Mouse (Mus musculus) intestine, embryonic 14.5 days (tissue): ENCODE measurements around the gene Zfp655. TPM values are rescaled to one million over a fixed set of nuclear protein-coding genes. Genes with fewer than 3 reads are reported as not detected.
"Not testable (repeated sequence)": the region's sequence is repeated elsewhere in the genome, so short reads cannot be mapped to it uniquely, and the experiment has no call there.

Experiments
- ATAC-seq: fragments of 200-750 bp; cut with Nextera tagmentation; replicated peaks from 2 replicates; pipeline ENCODE4 v1.8.0; 2017; ENCODE audit warnings: low read depth, moderate number of reproducible peaks, moderate TSS enrichment, moderate library complexity; ENCODE audit not compliant: low FRiP score, low TSS enrichment
- DNase-seq: peaks from one replicate; pipeline ENCODE4 v3.0.0-alpha.2; 2018; ENCODE audit warnings: low spot score
- H3K27ac ChIP-seq: fragments of 300-500 bp; sonication (generic); 2 replicates; pipeline ENCODE4 v1.5.1; 2014; ENCODE audit warnings: low read depth, mild to moderate bottlenecking, control low read depth
- H3K27me3 ChIP-seq: fragments of 300-500 bp; sonication (generic); replicated peaks from 2 replicates; pipeline ENCODE4 v1.6.1; 2014; ENCODE audit warnings: low read length, control low read depth; ENCODE audit not compliant: control insufficient read depth, insufficient read depth
- H3K36me3 ChIP-seq: fragments of 300-500 bp; sonication (generic); 2 replicates; pipeline ENCODE4 v1.6.1; 2014; ENCODE audit warnings: low read length, control low read depth; ENCODE audit not compliant: control insufficient read depth, insufficient read depth
- H3K4me1 ChIP-seq: fragments of 300-500 bp; sonication (generic); replicated peaks from 2 replicates; pipeline ENCODE4 v1.6.1; 2014; ENCODE audit warnings: low read length, control low read depth, mixed read lengths; ENCODE audit not compliant: control insufficient read depth, insufficient read depth
- H3K4me2 ChIP-seq: fragments of 300-500 bp; sonication (generic); 2 replicates; pipeline ENCODE4 v1.6.1; 2014; ENCODE audit warnings: low read length
- H3K4me3 ChIP-seq: fragments of 300-500 bp; sonication (generic); 2 replicates; pipeline ENCODE4 v1.5.1; 2014; ENCODE audit warnings: low read depth, low read length, control low read depth, mixed read lengths
- H3K9ac ChIP-seq: fragments of 300-500 bp; sonication (generic); 2 replicates; pipeline ENCODE4 v1.6.1; 2014; ENCODE audit warnings: mild to moderate bottlenecking, low read length
- H3K9me3 ChIP-seq: fragments of 300-500 bp; sonication (generic); 2 replicates; pipeline ENCODE4 v1.6.1; 2016; ENCODE audit warnings: low read length, control low read depth; ENCODE audit not compliant: control insufficient read depth
- WGBS: fragments of 180-500 bp; shearing (Covaris S2); extraction: QIAGEN DNeasy Blood & Tissue Kit; methylation state at CpG from one replicate; pipeline ENCODE4 v1.1.7; 2014; 5-methylcytosine and 5-hydroxymethylcytosine counted together
- polyA plus RNA-seq: library from polyadenylated mRNA; unstranded; fragments of >200 nt; fragmentation: Nextera tagmentation; extraction: Ambion mirVana; gene quantifications from 2 replicates; pipeline ENCODE4 v1.2.1, GENCODE M21; 2014

Zfp655 gene
- polyA plus RNA-seq, 1 experiment from 2014 or later = 35.9 TPM

DNA sequence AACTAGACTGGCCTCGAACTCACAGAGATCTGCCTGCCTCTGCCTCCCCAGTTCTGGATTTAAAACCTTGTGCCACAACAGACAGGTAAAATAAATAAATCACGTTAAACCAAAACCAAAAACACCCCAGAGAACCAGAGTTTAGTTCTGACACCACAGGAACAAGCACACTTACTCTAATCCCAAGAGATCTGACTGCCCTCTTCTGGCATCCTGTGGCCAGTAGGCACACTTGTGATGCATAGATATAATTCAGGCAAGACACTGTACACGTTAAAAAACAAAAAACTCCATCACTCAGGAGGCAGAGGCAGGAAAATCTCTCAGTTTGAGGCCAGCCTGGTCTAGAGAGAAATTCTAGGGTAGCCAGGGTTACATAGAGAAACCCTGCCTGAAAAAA, 29.1 kb upstream of the Zfp655 start:
- Histone ChIP-seq H3K9ac (no peak overlapping the region), H3K27me3 (no peaks in the 10 kb centered on the region), H3K9me3 (no peaks in the 10 kb centered on the region), H3K4me2 (no peak overlapping the region), H3K27ac (no peak overlapping the region), H3K4me3 (no peak overlapping the region), H3K4me1 (peaks cover 17% of the 10 kb centered on the region), H3K36me3 (peaks cover under 1% of the 10 kb centered on the region; the same call in 1 of the 2 replicates)
- ATAC-seq = no peak
- DNase-seq = no peak
- WGBS = 57% methylated on average over 3 of the region's 3 CpGs

DNA sequence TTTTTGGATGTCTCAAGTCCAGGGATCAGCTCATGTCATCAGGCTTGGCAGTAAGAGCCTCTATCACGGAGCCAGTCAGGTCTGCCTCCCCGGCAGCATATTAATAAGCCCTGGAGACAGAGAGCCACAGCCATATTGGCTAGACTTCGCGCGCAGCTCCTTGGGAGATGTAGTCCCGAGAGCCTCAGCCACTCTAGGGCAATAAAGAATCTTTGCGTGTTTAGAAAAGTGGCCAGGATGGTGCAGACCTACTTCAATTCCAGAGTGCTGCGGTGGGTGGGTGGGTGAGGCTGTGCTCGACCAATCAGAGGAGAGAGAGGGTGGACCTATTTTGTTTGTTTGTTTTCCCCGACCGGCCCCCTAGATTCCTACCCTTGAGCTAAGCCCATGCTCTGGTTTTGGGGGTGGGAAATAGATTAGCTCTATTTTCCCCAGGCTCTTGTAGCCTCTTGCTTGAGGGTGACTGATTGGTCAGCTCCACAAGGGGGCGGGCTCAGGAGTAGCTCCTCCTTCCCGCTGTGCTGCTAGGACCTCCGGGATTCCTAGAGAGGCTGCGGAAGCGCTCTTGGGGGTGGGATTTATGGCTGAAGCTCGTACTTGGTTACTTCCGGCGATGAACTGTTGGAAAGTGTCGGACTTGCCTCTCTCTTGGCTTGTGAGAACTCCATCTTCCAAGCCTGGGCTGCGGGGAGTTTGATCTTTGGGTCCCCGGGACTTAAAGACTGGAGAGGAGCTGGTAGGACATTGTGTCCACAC, 27.4 kb upstream of the Zfp655 start, which contains the start of gene Zkscan5:
Zkscan5 (plus strand) TSS at position 627 of the 756 bp plus-strand sequence.
- ATAC-seq (peak; percentile 96), DNase-seq (peak; percentile 97)
- under 1% methylated on average over 22 of the region's 22 CpGs for WGBS
- Histone ChIP-seq H3K9me3 (no peaks in the 10 kb centered on the region), H3K4me1 (peaks cover 17% of the 10 kb centered on the region), H3K36me3 (peaks cover 5% of the 10 kb centered on the region; the same call in 1 of the 2 replicates), H3K27ac (peak within 1 kb of the TSS; percentile 83), H3K27me3 (no peaks in the 10 kb centered on the region), H3K9ac (peak within 1 kb of the TSS; percentile 64), H3K4me2 (peak within 1 kb of the TSS; percentile 81), H3K4me3 (peak within 1 kb of the TSS; percentile 79)

DNA sequence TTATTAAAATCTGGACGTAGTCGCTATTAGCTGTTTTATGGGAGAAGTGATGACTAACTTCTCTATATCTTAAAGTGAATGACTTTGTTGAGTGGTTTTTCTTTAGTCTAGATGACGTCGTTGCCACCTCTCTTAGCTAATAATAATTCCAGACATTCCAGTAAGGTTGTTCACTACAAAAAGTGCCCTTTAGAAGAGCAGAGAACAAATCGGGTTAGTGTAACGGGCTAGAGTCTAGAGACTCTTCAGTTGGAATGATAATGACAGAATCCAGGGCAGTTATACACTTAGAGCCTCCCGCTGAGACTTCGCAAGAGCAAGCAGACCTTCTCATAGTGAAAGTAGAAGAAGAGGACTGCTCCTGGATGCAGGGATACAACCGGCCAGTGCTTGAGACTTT, 26.5 kb upstream of the Zfp655 start:
- H3K4me2 ChIP-seq = peak overlapping the region; percentile 81
- H3K9ac ChIP-seq = peak overlapping the region; percentile 64
- H3K27ac ChIP-seq = no peak overlapping the region
- no peaks in the 10 kb centered on the region for H3K9me3 ChIP-seq
- no peaks in the 10 kb centered on the region for H3K27me3 ChIP-seq
- H3K36me3 ChIP-seq = peaks cover 7% of the 10 kb centered on the region; the same call in 1 of the 2 replicates
- WGBS = 14% methylated on average over 9 of the region's 9 CpGs
- ATAC-seq = no peak
- DNase-seq = no peak
- peaks cover 17% of the 10 kb centered on the region for H3K4me1 ChIP-seq
- peak overlapping the region; percentile 79 for H3K4me3 ChIP-seq

DNA sequence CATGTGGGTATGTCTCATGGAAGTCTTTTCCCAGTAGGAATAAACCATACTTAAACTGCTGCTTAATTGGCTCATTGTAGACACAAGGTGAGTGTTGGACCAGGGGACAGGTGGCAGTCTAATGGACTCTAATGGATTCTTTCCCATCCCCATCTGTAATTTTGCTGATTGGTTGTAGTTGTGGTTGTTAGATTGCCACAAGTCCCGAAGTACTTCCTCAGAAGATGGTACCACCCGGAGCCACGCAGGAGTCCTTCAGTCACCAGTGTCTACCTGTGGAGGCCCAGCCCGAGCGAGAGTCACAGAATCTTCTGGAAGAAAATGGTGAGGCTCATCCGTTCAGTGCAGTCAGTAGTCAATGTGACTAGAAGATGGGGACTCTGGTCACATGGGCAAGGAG, 24.1 kb upstream of the Zfp655 start:
- H3K4me1 ChIP-seq = peaks cover 8% of the 10 kb centered on the region; the same call in 1 of the 2 replicates
- peaks cover 26% of the 10 kb centered on the region for H3K36me3 ChIP-seq
- H3K4me2 ChIP-seq = no peak overlapping the region
- ATAC-seq (no peak), DNase-seq (no peak)
- H3K9me3 ChIP-seq = no peaks in the 10 kb centered on the region
- H3K27ac ChIP-seq = no peak overlapping the region
- WGBS = 93% methylated on average over 6 of the region's 6 CpGs
- H3K27me3 ChIP-seq = no peaks in the 10 kb centered on the region
- H3K9ac ChIP-seq = no peak overlapping the region
- H3K4me3 ChIP-seq = no peak overlapping the region

DNA sequence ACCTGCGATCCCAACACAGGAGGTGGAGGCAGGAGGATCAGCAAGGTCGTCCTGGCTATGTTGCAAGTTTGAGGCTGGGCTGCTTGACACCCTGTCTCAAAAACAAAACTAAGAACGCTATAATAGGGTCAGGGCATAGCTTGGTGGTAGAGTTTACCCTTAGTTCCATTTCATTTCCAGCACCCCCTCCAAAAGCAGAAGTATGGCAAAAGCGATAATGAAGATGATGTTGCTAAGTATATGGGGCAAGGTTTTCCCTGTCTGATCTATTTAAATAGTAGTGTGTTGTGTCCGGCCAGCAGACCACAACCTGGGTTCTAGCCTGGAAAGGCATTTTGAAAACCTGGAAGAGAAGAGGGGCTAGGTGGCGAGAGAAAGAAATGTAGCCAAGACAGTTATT, 23.6 kb upstream of the Zfp655 start:
- Histone ChIP-seq H3K4me1 (peaks cover 8% of the 10 kb centered on the region; the same call in 1 of the 2 replicates), H3K27ac (no peak overlapping the region), H3K27me3 (no peaks in the 10 kb centered on the region), H3K9me3 (no peaks in the 10 kb centered on the region), H3K4me3 (no peak overlapping the region), H3K4me2 (no peak overlapping the region), H3K36me3 (peaks cover 31% of the 10 kb centered on the region), H3K9ac (no peak overlapping the region)
- DNase-seq = no peak
- no peak for ATAC-seq
- 80% methylated on average over 5 of the region's 6 CpGs for WGBS

DNA sequence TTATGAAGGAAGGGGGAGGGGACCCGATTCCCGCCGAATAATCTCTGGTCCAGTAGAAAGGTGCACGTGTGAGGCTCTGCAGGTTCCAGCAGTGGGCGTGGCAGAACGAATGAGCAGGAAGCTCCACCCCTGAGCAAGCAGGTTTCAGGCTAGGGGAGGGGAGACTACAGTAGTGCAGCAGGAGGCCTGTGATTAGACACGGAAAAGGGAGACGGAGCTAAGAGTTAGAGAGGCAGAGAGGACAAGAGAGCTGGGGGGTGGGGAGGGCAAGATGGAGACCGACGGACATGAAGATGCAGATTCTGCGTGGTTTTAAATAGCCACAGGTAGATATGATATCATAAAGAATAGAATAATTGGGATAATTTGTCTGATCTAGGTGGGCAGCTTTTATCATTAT, 23.1 kb upstream of the Zfp655 start:
- H3K27ac ChIP-seq, DNase-seq, ATAC-seq, H3K4me3 ChIP-seq, H3K4me2 ChIP-seq, H3K9me3 ChIP-seq, H3K9ac ChIP-seq, H3K27me3 ChIP-seq, H3K4me1 ChIP-seq: not testable (repeated sequence)
- H3K36me3 ChIP-seq = peaks cover 35% of the 10 kb centered on the region
- 40% methylated on average over 11 of the region's 11 CpGs for WGBS

DNA sequence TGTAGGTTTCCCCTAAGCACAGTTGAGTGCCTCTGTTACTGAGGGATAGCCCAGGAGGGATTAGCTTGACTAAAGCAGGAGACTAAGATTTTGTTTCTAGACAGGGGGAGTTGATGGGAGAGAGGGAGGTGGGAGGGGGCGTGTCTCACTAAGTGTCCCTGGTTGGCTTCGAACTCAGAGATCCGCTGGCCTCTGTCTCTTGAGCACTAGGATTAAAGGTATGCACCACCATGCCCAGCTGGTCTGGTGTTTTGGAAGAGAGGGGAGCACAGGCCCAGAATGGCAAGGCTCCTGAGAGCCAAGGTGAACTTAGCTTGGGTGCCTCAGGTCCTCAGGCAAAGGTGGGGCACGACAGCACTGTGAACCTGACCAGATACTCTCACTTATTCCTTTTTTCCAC, 20.2 kb upstream of the Zfp655 start:
- peaks cover 40% of the 10 kb centered on the region for H3K36me3 ChIP-seq
- no peak for DNase-seq
- H3K9ac ChIP-seq = no peak overlapping the region
- no peak for ATAC-seq
- H3K27ac ChIP-seq = no peak overlapping the region
- H3K9me3 ChIP-seq = no peaks in the 10 kb centered on the region
- no peaks in the 10 kb centered on the region for H3K27me3 ChIP-seq
- H3K4me2 ChIP-seq = no peak overlapping the region
- no peak overlapping the region for H3K4me3 ChIP-seq
- no peaks in the 10 kb centered on the region for H3K4me1 ChIP-seq
- WGBS = 93% methylated on average over 4 of the region's 4 CpGs

DNA sequence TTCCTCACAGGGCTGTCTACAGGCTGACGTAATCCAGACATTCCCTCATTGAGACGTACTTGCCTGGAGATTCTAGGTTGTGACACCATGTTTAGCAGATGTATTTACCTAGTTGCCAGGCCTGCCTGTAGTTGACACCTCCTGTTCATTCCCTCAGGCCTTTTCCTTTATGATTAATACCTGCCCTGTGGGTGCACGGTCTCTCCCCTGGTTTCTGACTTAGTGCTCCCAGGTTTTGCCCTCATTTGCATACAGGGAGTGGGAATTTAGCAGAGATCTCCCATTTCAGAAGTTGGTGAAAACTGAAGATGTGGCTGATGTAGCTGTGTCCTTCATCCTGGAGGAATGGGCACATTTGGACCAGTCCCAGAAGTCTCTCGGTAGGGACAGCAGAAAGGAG, 19.3 kb upstream of the Zfp655 start:
- Histone ChIP-seq H3K27ac (no peak overlapping the region), H3K4me1 (no peaks in the 10 kb centered on the region), H3K27me3 (no peaks in the 10 kb centered on the region), H3K9me3 (no peaks in the 10 kb centered on the region), H3K36me3 (peaks cover 40% of the 10 kb centered on the region), H3K4me3 (no peak overlapping the region), H3K4me2 (no peak overlapping the region), H3K9ac (no peak overlapping the region)
- ATAC-seq = no peak
- 91% methylated on average over 4 of the region's 4 CpGs for WGBS
- DNase-seq = no peak

DNA sequence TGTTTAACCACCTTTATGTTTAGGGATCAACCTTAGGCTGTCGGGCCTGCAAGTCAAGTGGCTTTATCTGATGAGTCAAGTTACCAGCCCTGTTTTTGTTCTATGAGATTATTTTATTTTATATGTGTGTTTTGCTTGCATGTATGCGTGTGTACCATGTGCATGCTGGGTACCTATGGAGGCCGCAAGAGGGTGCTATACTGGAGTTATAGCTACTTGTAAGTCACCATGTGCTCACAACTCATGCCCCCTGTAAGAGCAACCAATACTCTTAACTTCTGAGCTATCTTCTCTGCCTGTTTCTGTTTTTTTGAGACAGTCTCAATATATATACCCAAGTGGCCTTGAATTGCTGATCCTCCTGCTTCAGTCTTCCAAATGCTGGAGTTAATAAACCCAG, 18.0 kb upstream of the Zfp655 start:
- Histone ChIP-seq H3K4me2 (no peak overlapping the region), H3K9me3 (no peaks in the 10 kb centered on the region), H3K4me1 (no peaks in the 10 kb centered on the region), H3K36me3 (peaks cover 41% of the 10 kb centered on the region), H3K27ac (no peak overlapping the region), H3K9ac (no peak overlapping the region), H3K27me3 (no peaks in the 10 kb centered on the region), H3K4me3 (no peak overlapping the region)
- ATAC-seq = no peak
- 92% methylated on average over 3 of the region's 3 CpGs for WGBS
- DNase-seq = no peak
